Mouse (Mus musculus) bone marrow, adult 2 months (tissue): ENCODE results near the gene Jrkl.

Source experiments
- CTCF ChIP-seq: fragments of 200-500 bp; IDR thresholded peaks from 2 replicates; pipeline ENCODE4 v1.5.1; 2011; ENCODE audit warnings: low read length, control low read depth; ENCODE audit not compliant: control insufficient read depth, insufficient read depth
- POLR2A ChIP-seq: fragments of 200-500 bp; IDR thresholded peaks from 2 replicates; pipeline ENCODE4 v1.6.1; 2011; ENCODE audit warnings: low read depth, mild to moderate bottlenecking, control low read depth, low read length, borderline replicate concordance; ENCODE audit not compliant: control insufficient read depth

- TF ChIP-seq POLR2A (no peak), CTCF (no peak)
Observed at GRCm38 (mm10) chr9:13256726-13257125, 11.1 kb upstream of the Jrkl start.
